Mouse (Mus musculus) ES-E14 (cell line): ENCODE measurements at regions not wholly inside any gene's neighbourhood (a gene's known extent, or its start where the extent isn't known, plus 50 kb on each side); places are given as distances from the start of the nearest gene placed in this dataset.

ENCODE experiments used
- CHD2 ChIP-seq: IDR thresholded peaks from 2 replicates; pipeline ENCODE4 v1.6.1; 2014; ENCODE audit warnings: mild to moderate bottlenecking, low read depth, low read length, inconsistent platforms
- HCFC1 ChIP-seq: IDR thresholded peaks from 2 replicates; pipeline ENCODE4 v1.6.1; 2012; ENCODE audit warnings: low read length, inconsistent platforms, borderline replicate concordance; ENCODE audit not compliant: insufficient read depth
- MAFK ChIP-seq: IDR thresholded peaks from 2 replicates; pipeline ENCODE4 v1.6.1; 2014; ENCODE audit warnings: mild to moderate bottlenecking, low read depth, low read length, inconsistent platforms; ENCODE audit not compliant: insufficient read depth
- ZC3H11A ChIP-seq: IDR thresholded peaks from 2 replicates; pipeline ENCODE4 v1.6.1; 2012; ENCODE audit warnings: low read depth, mild to moderate bottlenecking, inconsistent platforms, low read length, borderline replicate concordance
- ZNF384 ChIP-seq: IDR thresholded peaks from 2 replicates; pipeline ENCODE4 v1.6.1; 2012; ENCODE audit warnings: low read depth, low read length, inconsistent platforms

GRCm38 (mm10) chr14:48736969-48737860 lies 63.6 kb upstream of the Otx2 start:
- no peak for TF ChIP-seq ZC3H11A
- no peak for TF ChIP-seq CHD2
- no peak for TF ChIP-seq ZNF384
- no peak for TF ChIP-seq HCFC1
- TF ChIP-seq MAFK, result no peak
